Mouse (Mus musculus) mature B cell (primary cell): ENCODE data around the gene Klhdc1.

Experiments
- in situ Hi-C: fragments of 300-500 bp; cut with MboI; formaldehyde crosslinking; loops from 2 replicates; pipeline ENCODE4 v1.14.3; 2019

Klhdc1 gene

GRCm38 (mm10) chr12:69296511-69297410 lies 55.8 kb downstream of the Klhdc1 start, which contains the start of gene Klhdc2:
Gene Klhdc2, plus strand, starts transcription at chr12:69296681.
- in situ Hi-C loops = no loop called here

GRCm38 (mm10) chr12:69297411-69298150 lies 56.6 kb downstream of the Klhdc1 start:
- in situ Hi-C loops = no loop called here

GRCm38 (mm10) chr12:69298281-69298680 lies 57.3 kb downstream of the Klhdc1 start:
- in situ Hi-C loops = no loop called here

GRCm38 (mm10) chr12:69299231-69299630 lies 58.3 kb downstream of the Klhdc1 start:
- in situ Hi-C loops = no loop called here

GRCm38 (mm10) chr12:69299831-69300230 lies 58.9 kb downstream of the Klhdc1 start:
- in situ Hi-C loops = no loop called here

- in situ Hi-C loops = no loop called here
Observed at GRCm38 (mm10) chr12:69300391-69300790, 59.4 kb downstream of the Klhdc1 start.

- in situ Hi-C loops = no loop called here
Observed at GRCm38 (mm10) chr12:69302171-69302570, 61.2 kb downstream of the Klhdc1 start.

GRCm38 (mm10) chr12:69304051-69304450 lies 63.1 kb downstream of the Klhdc1 start:
- in situ Hi-C loops = no loop called here

GRCm38 (mm10) chr12:69306333-69306732 lies 65.4 kb downstream of the Klhdc1 start:
- in situ Hi-C loops = no loop called here

- in situ Hi-C loops = no loop called here
Observed at GRCm38 (mm10) chr12:69309659-69310058, 68.7 kb downstream of the Klhdc1 start.

GRCm38 (mm10) chr12:69318431-69318830 lies 77.5 kb downstream of the Klhdc1 start:
- in situ Hi-C loops = no loop called here

GRCm38 (mm10) chr12:69331187-69331586 lies 90.2 kb downstream of the Klhdc1 start:
- in situ Hi-C loops = no loop called here

- in situ Hi-C loops = no loop called here
Observed at GRCm38 (mm10) chr12:69332147-69332546, 91.2 kb downstream of the Klhdc1 start.

- in situ Hi-C loops = no loop called here
Observed at GRCm38 (mm10) chr12:69333547-69333946, 92.6 kb downstream of the Klhdc1 start.
